Mouse (Mus musculus): ENCODE results near the gene Prelp.

- TF ChIP-seq CTCF (IDR thresholded peaks at IDR 0.05; ENCODE audit: extremely low read depth, insufficient read length, insufficient replicate concordance, low read depth, low read length) = no peak
- TF ChIP-seq POLR2A (IDR thresholded peaks at IDR 0.05; ENCODE audit: low read depth, low read length) = no peak
These were observed 23.9 kb downstream of the Prelp start for GRCm38 (mm10) chr1:133897293-133897692.
